Mouse (Mus musculus): ENCODE results near the gene Ptgfrn. TPM values are rescaled to one million over a fixed set of nuclear protein-coding genes. Genes with fewer than 3 reads are reported as not detected.

The Ptgfrn gene
- total and polyA plus RNA-seq, 3 experiments = 16.5 to 48.4 (median 29.1) TPM

- DNase-seq = no peak
Measured at GRCm38 (mm10) chr3:101116431-101117385, 6.6 kb upstream of the Ptgfrn start.

GRCm38 (mm10) chr3:101112518-101112894, 2.4 kb upstream of the Ptgfrn start:
- no peak for DNase-seq

- DNase-seq = peak; percentile 42
Measured at GRCm38 (mm10) chr3:101111848-101112517, 1.9 kb upstream of the Ptgfrn start.

- DNase-seq = no peak
Measured at GRCm38 (mm10) chr3:101111321-101111720, 1.2 kb upstream of the Ptgfrn start.

- no peak for DNase-seq
Measured at GRCm38 (mm10) chr3:101110838-101111103, 693 bp upstream of the Ptgfrn start.

- peak; percentile 66 for DNase-seq
Measured at GRCm38 (mm10) chr3:101109558-101110021, 488 bp downstream of the Ptgfrn start.

- no peak for DNase-seq
Measured at GRCm38 (mm10) chr3:101108848-101109247, 1.2 kb downstream of the Ptgfrn start.

GRCm38 (mm10) chr3:101108282-101108681, 1.8 kb downstream of the Ptgfrn start:
- DNase-seq = no peak

- no peak for DNase-seq
Measured at GRCm38 (mm10) chr3:101106326-101106725, 3.8 kb downstream of the Ptgfrn start.

GRCm38 (mm10) chr3:101105486-101105885, 4.6 kb downstream of the Ptgfrn start:
- no peak for DNase-seq

GRCm38 (mm10) chr3:101104883-101105282, 5.2 kb downstream of the Ptgfrn start:
- no peak for DNase-seq

GRCm38 (mm10) chr3:101103770-101104169, 6.3 kb downstream of the Ptgfrn start:
- no peak for DNase-seq

GRCm38 (mm10) chr3:101102106-101102505, 8.0 kb downstream of the Ptgfrn start:
- DNase-seq = peak; percentile 68

- DNase-seq = no peak
Measured at GRCm38 (mm10) chr3:101101184-101101583, 8.9 kb downstream of the Ptgfrn start.

- no peak for DNase-seq
Measured at GRCm38 (mm10) chr3:101099701-101100357, 10.2 kb downstream of the Ptgfrn start.

GRCm38 (mm10) chr3:101098073-101098472, 12.0 kb downstream of the Ptgfrn start:
- no peak for DNase-seq

- no peak for DNase-seq
Measured at GRCm38 (mm10) chr3:101097146-101097800, 12.8 kb downstream of the Ptgfrn start.

- DNase-seq = no peak
Measured at GRCm38 (mm10) chr3:101095761-101096449, 14.2 kb downstream of the Ptgfrn start.

GRCm38 (mm10) chr3:101092202-101092601, 17.9 kb downstream of the Ptgfrn start:
- no peak for DNase-seq

- no peak for DNase-seq
Measured at GRCm38 (mm10) chr3:101086584-101087445, 23.3 kb downstream of the Ptgfrn start.

- DNase-seq = no peak
Measured at GRCm38 (mm10) chr3:101080925-101081324, 29.2 kb downstream of the Ptgfrn start.
